Mouse (Mus musculus): ENCODE results near the gene Jag1. TPM values are rescaled to one million over a fixed set of nuclear protein-coding genes. Genes with fewer than 3 reads are reported as not detected.

Gene Jag1
- polyA plus RNA-seq, 1 experiment, result 6.1 TPM

DNA sequence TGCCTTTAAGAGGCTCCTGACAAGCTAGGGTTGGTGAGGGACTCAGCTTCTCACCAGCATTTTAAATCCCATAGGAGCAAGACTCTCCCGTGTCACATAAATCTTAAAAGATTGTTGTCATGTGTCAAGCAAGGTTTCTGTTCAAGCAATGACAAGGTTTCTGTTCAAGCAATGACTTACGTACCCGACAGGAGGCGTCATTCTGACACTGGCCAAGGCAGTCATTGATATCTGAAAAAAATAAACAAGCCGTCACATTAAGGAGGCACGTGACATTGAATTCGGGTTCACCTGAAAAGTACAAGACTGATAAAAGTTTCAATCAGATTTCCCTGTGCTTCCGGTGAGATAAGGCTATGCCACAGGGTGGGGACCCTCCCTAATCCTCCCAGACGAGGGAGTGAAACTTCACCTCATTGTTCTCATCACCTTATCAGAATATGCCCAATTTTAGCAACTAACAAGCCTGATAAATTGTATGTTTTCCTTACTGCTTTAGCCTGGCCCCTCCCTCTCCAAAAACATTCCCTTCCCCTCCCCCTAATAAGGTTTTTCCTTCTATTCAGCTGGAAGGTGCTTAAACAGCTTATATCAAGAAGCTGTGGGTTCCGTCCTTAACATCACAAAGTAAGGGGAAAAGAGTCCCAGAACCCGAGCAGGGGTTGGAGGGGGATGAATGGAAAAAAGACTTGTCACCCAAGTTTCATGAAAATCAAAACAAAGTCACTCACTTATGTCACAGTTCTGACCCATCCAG, 24.5 kb downstream of the Jag1 start:
- H3K27me3 ChIP-seq (replicated peaks; ENCODE audit: control insufficient read depth, insufficient read depth, low read length), result no peaks in the 10 kb centered on the region
- H3K4me3 ChIP-seq (ENCODE audit: insufficient read depth, low read depth, low read length), result no peak overlapping the region
- no peaks in the 10 kb centered on the region for H3K4me1 ChIP-seq (ENCODE audit: control insufficient read depth, insufficient read depth, low read length)
- WGBS, result 84% methylated on average over 11 of the region's 11 CpGs
- DNase-seq, result no peak
- no peak overlapping the region for H3K27ac ChIP-seq (ENCODE audit: insufficient read depth, low read depth, low read length)
- TF ChIP-seq POLR2A (IDR thresholded peaks at IDR 0.05; ENCODE audit: low read depth, low read length) (no peak), CTCF (conservative IDR thresholded peaks at IDR 0.05; ENCODE audit: insufficient read depth, insufficient read length, low read depth, low read length) (no peak)
- H3K36me3 ChIP-seq (ENCODE audit: control insufficient read depth, insufficient read depth, low read length), result no peaks in the 10 kb centered on the region; the same call in 1 of the 2 replicates

GRCm38 (mm10) chr2:137087705-137088104, 28.7 kb downstream of the Jag1 start:
- Histone ChIP-seq H3K4me3 (ENCODE audit: insufficient read depth, low read depth, low read length) (no peak overlapping the region), H3K36me3 (ENCODE audit: control insufficient read depth, insufficient read depth, low read length) (no peaks in the 10 kb centered on the region), H3K27me3 (replicated peaks; ENCODE audit: control insufficient read depth, insufficient read depth, low read length) (no peaks in the 10 kb centered on the region), H3K27ac (ENCODE audit: insufficient read depth, low read depth, low read length) (no peak overlapping the region), H3K4me1 (ENCODE audit: control insufficient read depth, insufficient read depth, low read length) (no peaks in the 10 kb centered on the region)
- WGBS, result 78% methylated on average over 6 of the region's 6 CpGs
- no peak for TF ChIP-seq CTCF (conservative IDR thresholded peaks at IDR 0.05; ENCODE audit: insufficient read depth, insufficient read length, low read depth, low read length)
- no peak for TF ChIP-seq POLR2A (IDR thresholded peaks at IDR 0.05; ENCODE audit: low read depth, low read length)
- no peak for DNase-seq

DNA sequence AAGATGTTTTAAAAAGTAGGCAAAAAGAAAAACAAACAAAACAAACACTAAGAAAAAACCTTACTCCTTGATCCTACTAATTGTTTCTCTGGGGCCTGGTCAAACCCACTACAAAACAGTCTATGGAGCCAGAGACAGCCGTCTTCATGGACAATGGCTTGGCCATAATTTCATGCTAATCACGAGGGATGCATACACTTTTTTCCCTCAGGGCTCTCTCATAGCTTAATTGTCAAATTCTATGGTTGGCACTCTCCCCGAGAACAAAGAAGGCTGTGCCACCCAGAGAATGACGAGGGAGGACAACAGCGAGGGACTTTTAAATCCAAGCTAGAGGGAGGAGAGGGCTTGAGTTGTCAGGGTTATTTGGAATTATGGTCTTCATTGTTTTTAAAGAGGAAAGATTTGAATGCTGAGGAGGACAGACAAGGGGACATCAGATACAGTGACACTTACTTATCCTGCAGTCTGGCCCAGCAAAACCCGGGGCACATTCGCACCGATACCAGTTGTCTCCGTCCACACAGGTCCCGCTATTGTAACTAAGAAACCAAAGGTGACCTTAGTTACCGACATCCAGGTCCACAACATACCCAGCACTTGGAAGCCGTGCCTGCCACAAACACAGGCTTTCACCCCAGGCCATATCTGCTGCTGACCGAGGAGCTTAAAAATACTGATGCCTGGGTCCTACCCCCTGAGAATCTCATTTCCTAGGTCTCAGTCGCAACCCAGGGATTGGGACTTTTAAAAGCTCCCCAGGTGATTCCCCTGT, 29.6 kb downstream of the Jag1 start:
- H3K4me3 ChIP-seq (ENCODE audit: insufficient read depth, low read depth, low read length), result no peak overlapping the region
- WGBS, result 87% methylated on average over 14 of the region's 14 CpGs
- H3K4me1 ChIP-seq (ENCODE audit: control insufficient read depth, insufficient read depth, low read length), result no peaks in the 10 kb centered on the region
- no peak for TF ChIP-seq POLR2A (IDR thresholded peaks at IDR 0.05; ENCODE audit: low read depth, low read length)
- no peaks in the 10 kb centered on the region for H3K36me3 ChIP-seq (ENCODE audit: control insufficient read depth, insufficient read depth, low read length)
- DNase-seq, result no peak
- H3K27ac ChIP-seq (ENCODE audit: insufficient read depth, low read depth, low read length), result no peak overlapping the region
- no peaks in the 10 kb centered on the region for H3K27me3 ChIP-seq (replicated peaks; ENCODE audit: control insufficient read depth, insufficient read depth, low read length)

- WGBS, result 56% methylated on average over 8 of the region's 8 CpGs
- peaks cover 5% of the 10 kb centered on the region; the same call in 1 of the 2 replicates for H3K4me1 ChIP-seq (ENCODE audit: control insufficient read depth, insufficient read depth, low read length)
- no peak overlapping the region for H3K27ac ChIP-seq (ENCODE audit: insufficient read depth, low read depth, low read length)
- H3K4me3 ChIP-seq (ENCODE audit: insufficient read depth, low read depth, low read length), result no peak overlapping the region
- no peaks in the 10 kb centered on the region for H3K27me3 ChIP-seq (replicated peaks; ENCODE audit: control insufficient read depth, insufficient read depth, low read length)
- no peak for TF ChIP-seq POLR2A (IDR thresholded peaks at IDR 0.05; ENCODE audit: low read depth, low read length)
- no peak for TF ChIP-seq CTCF (conservative IDR thresholded peaks at IDR 0.05; ENCODE audit: insufficient read depth, insufficient read length, low read depth, low read length)
- H3K36me3 ChIP-seq (ENCODE audit: control insufficient read depth, insufficient read depth, low read length), result no peaks in the 10 kb centered on the region
- DNase-seq, result no peak
Observed at GRCm38 (mm10) chr2:137085257-137085656, 31.2 kb downstream of the Jag1 start.

DNA sequence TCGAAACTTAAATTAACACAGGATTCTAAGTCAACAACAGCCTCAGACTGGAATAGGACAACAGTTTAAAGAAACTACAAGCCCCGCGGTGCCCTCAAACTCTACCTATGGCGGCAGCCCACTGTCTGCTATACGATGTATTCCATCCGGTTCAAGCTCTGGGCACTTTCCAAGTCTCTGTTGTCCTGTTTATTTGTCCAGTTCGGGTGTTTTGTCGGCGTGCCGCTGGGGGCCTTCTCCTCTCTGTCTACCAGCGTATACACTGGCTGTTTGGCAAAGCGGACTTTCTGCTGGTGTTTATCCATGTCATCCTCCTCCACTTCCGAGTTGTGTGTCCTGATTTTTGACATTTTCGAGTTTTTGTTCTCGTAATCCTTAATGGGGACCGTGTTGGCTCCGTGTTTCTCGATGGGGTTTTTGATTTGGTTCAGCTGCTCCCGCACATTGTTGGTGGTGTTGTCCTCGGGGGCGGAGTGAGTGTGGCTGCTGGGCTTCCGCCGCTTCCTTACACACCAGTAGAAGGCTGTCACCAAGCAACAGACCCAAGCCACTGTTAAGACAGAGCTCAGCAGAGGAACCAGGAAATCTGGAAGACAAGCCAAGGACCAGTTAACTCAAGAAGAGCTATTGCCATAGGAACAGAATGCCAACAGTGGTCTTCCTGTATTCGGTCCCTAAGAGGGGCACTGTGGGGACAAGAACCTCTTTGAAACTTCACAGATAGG, 33.4 kb downstream of the Jag1 start:
- no peaks in the 10 kb centered on the region for H3K36me3 ChIP-seq (ENCODE audit: control insufficient read depth, insufficient read depth, low read length)
- peaks cover 8% of the 10 kb centered on the region; the same call in 1 of the 2 replicates for H3K4me1 ChIP-seq (ENCODE audit: control insufficient read depth, insufficient read depth, low read length)
- DNase-seq, result peak; percentile 47
- peak overlapping the region; percentile 26; the same call in 1 of the 2 replicates for H3K27ac ChIP-seq (ENCODE audit: insufficient read depth, low read depth, low read length)
- no peaks in the 10 kb centered on the region for H3K27me3 ChIP-seq (replicated peaks; ENCODE audit: control insufficient read depth, insufficient read depth, low read length)
- H3K4me3 ChIP-seq (ENCODE audit: insufficient read depth, low read depth, low read length), result peak overlapping the region; percentile 7
- WGBS, result 71% methylated on average over 24 of the region's 24 CpGs
- TF ChIP-seq CTCF (conservative IDR thresholded peaks at IDR 0.05; ENCODE audit: insufficient read depth, insufficient read length, low read depth, low read length), result no peak
- no peak for TF ChIP-seq POLR2A (IDR thresholded peaks at IDR 0.05; ENCODE audit: low read depth, low read length)

- WGBS, result 86% methylated on average over 7 of the region's 7 CpGs
- no peak for DNase-seq
- H3K27me3 ChIP-seq (replicated peaks; ENCODE audit: control insufficient read depth, insufficient read depth, low read length), result no peaks in the 10 kb centered on the region
- TF ChIP-seq CTCF (conservative IDR thresholded peaks at IDR 0.05; ENCODE audit: insufficient read depth, insufficient read length, low read depth, low read length) (no peak), POLR2A (IDR thresholded peaks at IDR 0.05; ENCODE audit: low read depth, low read length) (no peak)
- H3K27ac ChIP-seq (ENCODE audit: insufficient read depth, low read depth, low read length), result no peak overlapping the region
- H3K4me1 ChIP-seq (ENCODE audit: control insufficient read depth, insufficient read depth, low read length), result peaks cover 8% of the 10 kb centered on the region; the same call in 1 of the 2 replicates
- H3K36me3 ChIP-seq (ENCODE audit: control insufficient read depth, insufficient read depth, low read length), result no peaks in the 10 kb centered on the region
- H3K4me3 ChIP-seq (ENCODE audit: insufficient read depth, low read depth, low read length), result no peak overlapping the region
Observed at GRCm38 (mm10) chr2:137081001-137081400, 35.4 kb downstream of the Jag1 start.

All from kidney, adult 2 months (tissue).